Mouse (Mus musculus): ENCODE measurements around the gene Gpr89. TPM values are rescaled to one million over a fixed set of nuclear protein-coding genes. Genes with fewer than 3 reads are reported as not detected.

Gene Gpr89
- 10 to 100 TPM; 39.3 to 43.6 (median 41.7) TPM for total RNA-seq (2022)

DNA sequence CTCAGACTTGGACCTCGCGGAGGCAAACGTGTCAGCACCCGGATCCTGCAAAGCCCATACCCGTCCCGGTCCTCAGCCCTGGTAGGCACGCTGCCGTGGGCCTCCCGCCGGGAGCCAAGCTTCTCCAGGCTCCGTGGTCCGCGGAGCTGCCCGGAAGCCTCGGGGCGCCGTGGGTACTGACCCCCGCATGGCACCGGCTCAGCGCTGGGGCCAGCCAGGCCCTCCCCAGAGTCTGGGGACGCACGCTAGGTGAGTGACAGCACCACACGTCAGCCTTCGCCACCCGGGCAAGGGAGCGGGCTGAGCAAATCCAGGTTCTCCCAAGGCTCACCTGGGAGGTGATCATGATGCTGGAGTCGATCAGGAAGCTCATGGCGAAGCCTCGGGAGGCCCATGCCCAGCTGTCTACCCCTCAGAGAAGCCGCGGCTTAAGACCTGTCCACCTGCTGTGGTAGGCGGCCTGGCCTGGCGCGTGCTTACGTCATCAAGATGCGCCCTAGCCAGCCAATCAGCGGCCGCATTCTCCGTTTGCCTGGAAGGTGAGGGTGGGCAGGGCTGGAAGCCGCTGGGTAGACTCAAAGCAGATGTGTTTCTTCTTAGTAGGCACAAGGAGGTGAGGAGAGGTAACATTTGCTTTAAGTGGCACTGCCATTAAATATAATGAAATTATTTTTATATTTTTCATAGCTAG is at the start of gene Gpr89:
Gene Gpr89, minus strand, starts transcription at position 496 of the 691 bp plus-strand sequence.
- peak; percentile 92 to 96 for DNase-seq (ENCODE audit: low spot score in 2 of 2)

DNA sequence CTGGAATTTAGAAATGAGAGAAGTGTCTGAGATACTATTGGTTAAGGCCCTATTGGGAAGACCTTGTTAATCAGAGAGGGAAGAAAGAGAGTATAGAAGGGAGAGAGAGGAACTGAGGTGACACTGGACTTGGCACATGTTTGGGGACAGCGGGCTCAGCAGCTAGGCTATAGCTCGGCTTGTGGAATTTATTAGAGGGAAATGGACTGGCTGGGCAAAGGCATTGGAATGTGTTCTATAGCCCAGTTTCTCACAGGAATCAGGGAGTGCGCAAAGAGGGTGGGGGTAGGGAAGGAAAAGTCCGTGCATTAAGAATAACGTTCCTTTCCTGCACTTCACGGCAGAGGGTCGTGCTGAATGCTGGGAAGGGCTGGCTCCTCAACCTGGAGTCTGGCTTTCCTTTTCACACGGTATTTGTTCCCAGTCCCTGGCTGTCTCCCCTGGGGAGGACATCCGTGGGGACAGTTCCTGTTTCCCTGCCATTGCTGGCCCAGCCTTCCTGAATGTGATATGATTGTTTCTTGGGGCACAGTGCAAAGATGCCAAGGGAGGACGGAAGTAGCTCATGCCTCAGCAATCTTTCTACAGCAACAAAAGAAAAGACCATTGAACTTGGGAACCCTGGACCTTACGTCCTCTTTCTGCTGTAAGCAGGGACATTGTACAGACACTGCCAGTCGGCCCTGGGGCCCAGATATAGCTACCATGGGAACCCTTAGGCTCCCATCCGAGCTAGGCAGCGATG is 48.5 kb upstream of the Gpr89 start:
- no peak for DNase-seq (ENCODE audit: low spot score in 2 of 2)

GRCm38 (mm10) chr3:96942706-96943105 is 37.6 kb upstream of the Gpr89 start:
- DNase-seq (ENCODE audit: low spot score in 2 of 2) = no peak

DNA sequence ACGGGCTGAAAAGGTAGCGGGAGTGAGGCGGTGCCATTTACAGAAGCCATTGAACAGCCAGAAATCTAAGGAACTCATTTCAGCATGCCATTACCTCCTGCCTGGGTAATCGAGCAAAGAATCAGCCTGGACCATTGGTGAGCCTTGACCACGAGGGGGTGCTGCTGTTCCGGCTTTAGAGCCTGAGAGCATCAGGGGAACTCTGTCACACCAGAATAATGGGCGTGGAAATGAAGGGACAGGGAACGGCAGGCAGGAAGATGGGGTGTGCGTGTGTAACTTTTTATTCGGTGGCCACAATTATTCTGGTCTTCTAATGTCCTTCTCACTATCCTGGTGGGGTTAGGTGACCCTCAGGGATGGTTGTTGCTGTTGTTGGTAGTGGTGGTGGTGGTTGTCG is 33.6 kb upstream of the Gpr89 start:
- peak; percentile 64 to 79 for DNase-seq (ENCODE audit: low spot score in 2 of 2)

- DNase-seq (ENCODE audit: low spot score in 2 of 2) = no peak
Measured at GRCm38 (mm10) chr3:96937606-96938005, 32.5 kb upstream of the Gpr89 start.

DNA sequence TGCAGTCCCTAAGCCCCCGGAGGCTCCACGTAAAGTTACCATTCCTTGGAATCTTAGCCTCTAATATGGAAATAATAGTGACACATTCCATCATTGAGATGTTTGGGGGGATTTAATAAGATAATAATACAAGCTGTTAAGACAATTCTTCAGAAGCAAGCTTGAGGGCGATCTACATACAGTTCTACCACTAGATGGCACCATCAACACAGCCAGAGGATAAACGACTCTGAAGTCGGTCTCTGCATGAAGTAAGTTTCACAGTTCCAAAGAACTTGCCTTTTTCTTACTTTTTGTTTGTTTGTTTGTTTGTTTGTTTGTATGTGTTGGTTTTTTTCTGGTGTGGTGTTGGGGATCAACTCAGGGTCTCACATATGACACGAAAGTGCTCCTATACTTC is 31.1 kb upstream of the Gpr89 start:
- no peak for DNase-seq (ENCODE audit: low spot score in 2 of 2)

DNA sequence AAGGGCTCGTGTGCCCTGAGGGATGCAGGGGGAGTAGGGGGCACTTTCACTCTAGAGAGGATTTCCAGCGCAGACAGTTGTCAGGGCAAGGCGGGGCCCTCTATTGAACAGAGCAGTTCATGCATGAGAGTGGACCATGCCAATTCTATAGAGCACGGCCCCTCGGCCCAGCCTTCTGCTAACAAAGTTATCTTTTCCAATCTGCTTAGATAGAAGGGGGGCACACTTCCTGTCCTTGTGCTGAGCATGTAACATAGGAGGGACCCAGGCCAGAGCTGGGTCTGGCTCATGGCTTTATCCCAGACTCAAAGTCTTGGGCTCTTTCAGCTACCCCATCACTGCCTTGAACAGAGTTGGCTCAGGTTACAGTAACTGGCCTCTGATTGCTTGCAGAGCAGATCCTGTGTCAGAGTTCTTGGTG is 26.1 kb upstream of the Gpr89 start:
- DNase-seq (ENCODE audit: low spot score in 2 of 2) = no peak

- no peak for DNase-seq (ENCODE audit: low spot score in 2 of 2)
Measured at GRCm38 (mm10) chr3:96925920-96926319, 20.8 kb upstream of the Gpr89 start, which contains the start of gene Gja8. TSS of gene Gja8 (minus strand) at chr3:96926020.

DNA sequence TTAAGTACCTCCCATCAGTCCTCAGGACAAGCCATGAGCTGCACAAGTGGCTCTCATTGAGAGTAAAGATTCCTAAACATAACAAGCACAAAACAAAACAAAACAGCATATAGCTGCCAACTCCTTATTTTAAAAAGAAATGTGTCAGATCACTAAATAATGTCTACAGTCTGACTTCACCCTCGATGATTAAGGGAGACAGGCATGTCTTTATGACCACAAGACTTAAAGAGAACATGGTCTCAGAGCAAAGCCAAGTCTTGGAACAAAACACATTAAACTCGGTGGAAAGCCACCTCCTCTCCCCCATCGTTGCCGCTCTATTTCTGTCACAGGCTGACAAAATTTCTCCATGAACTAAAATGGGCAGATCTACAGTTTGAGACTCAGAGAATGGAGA is 19.5 kb upstream of the Gpr89 start:
- no peak for DNase-seq (ENCODE audit: low spot score in 2 of 2)

- no peak for DNase-seq (ENCODE audit: low spot score in 2 of 2)
Measured at GRCm38 (mm10) chr3:96920991-96921390, 15.8 kb upstream of the Gpr89 start.

GRCm38 (mm10) chr3:96905592-96905991 is 446 bp upstream of the Gpr89 start:
- DNase-seq (ENCODE audit: low spot score in 2 of 2) = no peak

GRCm38 (mm10) chr3:96904393-96904792 is 753 bp downstream of the Gpr89 start, which contains the start of gene Gja5:
TSS of gene Gja5 (plus strand) at chr3:96904693.
- DNase-seq (ENCODE audit: low spot score in 2 of 2) = no peak

DNA sequence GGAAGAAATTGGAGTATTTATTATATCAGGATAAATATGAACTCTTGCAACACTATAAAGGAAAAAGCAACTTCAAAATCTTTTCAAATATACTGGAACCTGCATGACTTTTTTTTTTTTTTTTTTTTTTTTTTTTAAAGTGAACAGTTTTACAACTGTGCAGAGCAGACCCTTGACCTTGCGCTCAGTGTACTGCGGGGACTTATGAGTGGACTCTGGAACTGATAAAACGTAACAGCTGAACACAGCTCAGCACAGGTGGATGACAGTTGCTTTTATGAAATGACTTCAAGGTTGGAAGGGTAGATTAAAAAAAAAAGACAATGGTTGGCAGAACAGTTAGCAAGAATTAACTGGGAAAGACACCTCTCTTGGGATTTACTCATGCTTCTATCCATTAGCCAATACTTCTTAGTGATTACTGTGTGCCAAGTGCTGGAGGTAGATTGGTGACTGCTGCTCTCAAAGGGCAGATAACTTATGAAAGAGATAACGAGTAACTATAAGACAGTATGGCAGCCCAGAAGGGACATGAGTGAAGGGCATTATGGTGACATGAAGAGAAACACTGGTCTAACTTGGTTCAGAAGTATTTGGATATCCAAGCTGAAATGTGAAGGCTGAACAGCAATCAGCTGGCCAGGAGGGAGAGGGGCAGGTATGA is 2.7 kb downstream of the Gpr89 start:
- DNase-seq (ENCODE audit: low spot score in 2 of 2) = no peak

GRCm38 (mm10) chr3:96883690-96884089 is 21.5 kb downstream of the Gpr89 start:
- DNase-seq (ENCODE audit: low spot score in 2 of 2) = no peak

DNA sequence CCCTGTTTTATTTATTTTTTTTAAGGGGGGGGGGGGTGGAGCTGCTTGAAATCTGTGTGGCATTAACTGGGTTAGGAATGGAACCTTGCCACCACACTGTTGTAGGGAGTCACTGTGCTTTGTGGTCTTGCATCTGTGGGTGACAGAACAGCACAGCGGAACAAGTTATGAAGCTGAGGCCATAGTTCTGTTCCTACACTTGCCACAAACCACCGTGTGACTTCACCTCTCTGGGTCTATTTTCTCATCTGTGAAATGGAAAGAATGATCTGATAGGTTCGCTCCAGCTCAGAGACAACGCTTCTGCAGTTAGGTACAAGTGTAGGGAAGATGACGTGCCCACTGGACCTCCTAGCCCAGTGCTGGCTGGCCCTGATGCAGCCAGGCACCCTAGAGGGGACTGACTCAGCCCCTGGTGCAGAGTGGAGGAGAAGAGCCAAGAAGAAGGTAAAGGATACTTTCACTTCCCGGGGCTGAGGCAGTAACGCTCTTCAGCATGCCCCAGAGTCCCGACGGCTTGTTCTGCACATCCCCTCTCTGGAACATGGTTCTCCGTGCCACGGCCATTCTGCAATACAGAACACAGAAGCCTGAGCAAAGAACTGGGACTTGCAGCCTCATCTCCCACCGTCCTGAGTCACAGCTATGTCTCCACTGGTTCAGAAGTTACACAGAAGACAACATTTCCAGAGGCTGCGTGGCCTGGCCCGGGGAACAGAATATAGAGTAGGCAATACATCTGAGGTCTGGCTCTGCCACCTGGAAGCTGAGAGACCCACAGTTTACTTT is 22.9 kb downstream of the Gpr89 start:
- no peak for DNase-seq (ENCODE audit: low spot score in 2 of 2)

DNA sequence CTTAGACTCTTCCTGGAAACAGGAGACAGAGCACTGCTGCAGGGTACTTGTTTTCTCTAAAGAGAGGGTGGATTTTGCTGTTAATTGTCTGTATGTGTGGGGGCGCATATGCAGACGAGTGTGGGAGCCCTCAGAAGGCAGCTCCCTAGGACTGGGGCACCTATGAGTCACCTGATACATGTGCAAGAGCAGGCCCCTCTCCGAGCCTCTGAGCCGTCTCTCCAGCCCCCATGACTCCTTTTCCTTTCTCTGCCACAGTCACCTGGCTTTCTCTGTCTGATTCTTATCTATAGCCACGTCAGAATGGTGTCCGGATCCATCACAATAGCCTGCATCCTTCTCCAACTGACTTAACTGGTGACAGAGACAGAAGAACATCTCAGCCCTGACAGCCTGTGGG is 23.6 kb downstream of the Gpr89 start:
- DNase-seq (ENCODE audit: low spot score in 2 of 2) = peak in 1 of 2 experiments; percentile 39

DNA sequence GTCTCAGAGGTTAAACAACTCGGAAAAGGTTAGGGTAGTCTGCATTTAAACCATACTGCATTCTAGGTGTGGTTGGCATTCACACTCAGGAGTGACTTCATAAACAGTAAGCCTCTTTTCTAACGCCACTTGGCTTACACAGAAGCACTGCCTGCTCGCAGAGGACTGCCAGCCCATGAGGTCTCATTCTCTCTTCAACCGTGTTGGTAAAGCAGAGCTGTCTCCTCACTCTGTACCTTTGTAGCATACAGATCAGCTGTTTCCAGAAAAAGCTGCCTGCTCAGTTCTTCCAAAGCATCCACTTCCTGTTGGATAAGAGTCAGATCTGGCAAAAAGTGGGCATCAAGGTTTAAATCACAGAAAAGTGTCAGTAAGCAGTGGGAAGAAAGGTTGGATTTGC is 24.8 kb downstream of the Gpr89 start:
- no peak for DNase-seq (ENCODE audit: low spot score in 2 of 2)

- DNase-seq (ENCODE audit: low spot score in 2 of 2) = no peak
Measured at GRCm38 (mm10) chr3:96879536-96879935, 25.6 kb downstream of the Gpr89 start.

DNA sequence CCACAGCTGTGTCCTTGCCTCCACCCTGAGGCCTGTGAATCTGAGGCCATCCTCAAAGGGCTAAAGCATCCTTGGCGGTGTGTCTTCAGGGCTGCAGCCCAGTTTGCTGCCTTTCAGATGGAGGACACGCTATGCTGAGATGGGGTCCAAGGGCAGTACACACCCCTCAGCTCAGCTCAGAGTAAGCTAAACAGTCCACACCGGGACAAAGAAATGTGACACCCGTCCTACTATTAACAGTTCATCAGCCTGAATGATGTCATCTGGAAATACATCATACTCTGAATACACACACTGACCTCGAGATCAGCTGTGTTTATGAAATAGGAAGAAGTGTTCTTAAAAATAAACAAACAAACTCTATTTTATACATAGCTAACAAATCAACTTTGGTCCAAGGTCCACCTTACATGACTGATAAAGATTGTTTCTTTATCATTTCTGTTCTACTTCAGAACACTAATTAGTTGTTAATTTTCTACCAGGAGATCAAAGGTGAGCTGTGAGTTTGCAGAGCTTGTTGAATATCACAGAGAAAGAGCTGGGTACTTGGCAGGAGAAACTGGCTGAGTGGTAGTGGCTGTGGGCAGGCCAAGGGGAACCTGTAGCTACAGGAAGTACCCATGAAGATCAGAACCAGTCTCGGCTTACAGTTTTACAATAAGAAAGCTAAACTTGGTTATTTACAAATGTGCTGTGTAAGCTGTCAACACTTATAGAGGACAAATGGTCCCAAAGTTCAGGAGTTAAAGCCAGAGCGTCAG is 30.2 kb downstream of the Gpr89 start:
- no peak for DNase-seq (ENCODE audit: low spot score in 2 of 2)

DNA sequence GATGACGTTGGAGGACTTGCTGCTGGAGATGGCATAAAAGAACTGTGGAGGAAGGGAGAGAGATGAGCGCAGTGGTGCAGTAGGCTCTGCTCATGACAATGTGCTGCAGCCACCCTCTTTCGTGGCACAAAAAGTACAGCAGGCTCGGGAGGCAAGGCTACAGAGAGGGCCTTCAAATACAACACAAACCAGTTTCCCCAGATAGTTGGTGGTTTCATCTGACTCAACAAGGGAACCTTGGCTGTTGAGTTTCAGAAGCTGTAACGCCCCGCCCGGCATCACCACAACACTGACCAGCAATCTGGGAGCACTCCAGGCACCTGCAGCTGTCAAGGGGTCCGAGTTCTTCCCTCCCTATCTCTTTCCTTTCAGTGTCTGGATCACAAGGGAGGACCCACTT is 32.6 kb downstream of the Gpr89 start:
- DNase-seq (ENCODE audit: low spot score in 2 of 2) = no peak

- no peak for DNase-seq (ENCODE audit: low spot score in 2 of 2)
Measured at GRCm38 (mm10) chr3:96871070-96871469, 34.1 kb downstream of the Gpr89 start.
